15 mouse cellular contexts compared by ENCODE assay signal in genomic region chr1:165396401-165396805, GRCm38 (mm10).
DNase-seq lines count a peak whose midpoint lies in the region; ATAC-seq and TF ChIP-seq lines count a peak whose summit lies in the region.
"Had no signal": no experiment of that assay in that cellular context is flagged by ENCODE, and none has a peak within 500 bp of the region (broad histone marks: within the 10 kb centered on the region; RNA-seq: fewer than 3 reads in every experiment).

No protein-coding gene starts in this region.

- no peak overlapping the region for H3K4me3 ChIP-seq in lung, postnatal 0 days (ENCODE audit: low read depth, low read length)
- H3K4me3 ChIP-seq in lung, adult 2 months (replicated peaks; ENCODE audit: extremely low read depth, low read depth, low read length), result no peak overlapping the region
- peak overlapping the region in 1 of 2 experiments; percentile 44; a peak in 2 of 4 replicates for H3K4me3 ChIP-seq in MEL (ENCODE audit: control insufficient read depth in 1 of 2, insufficient read depth in 1 of 2, low read depth in 2 of 2, low read length in 2 of 2)
- H3K4me3 ChIP-seq in erythroblast, embryonic 14.5 days (replicated peaks), result peak overlapping the region; percentile 36
- H3K4me3 ChIP-seq: embryonic facial prominence, embryonic 15.5 days; hindbrain, embryonic 15.5 days; megakaryocyte, embryonic 14.5 days; myocyte had no signal

- H3K4me1 ChIP-seq in lung, postnatal 0 days (ENCODE audit: insufficient read depth, low read depth, low read length), result no peaks in the 10 kb centered on the region
- H3K4me1 ChIP-seq in lung, adult 2 months (ENCODE audit: control insufficient read depth, insufficient read depth, low read length), result no peaks in the 10 kb centered on the region; the same call in 1 of the 2 replicates
- peaks cover 21 to 24% of the 10 kb centered on the region in 2 experiments for H3K4me1 ChIP-seq in MEL (ENCODE audit: control insufficient read depth in 1 of 2, insufficient read depth in 2 of 2, low read length in 2 of 2)
- peaks cover 45% of the 10 kb centered on the region for H3K4me1 ChIP-seq in erythroblast, embryonic 14.5 days (ENCODE audit: control insufficient read depth)
- H3K4me1 ChIP-seq: embryonic facial prominence, embryonic 15.5 days; hindbrain, embryonic 15.5 days had no signal

- no peak for TF ChIP-seq POLR2A in lung, adult 2 months (IDR thresholded peaks at IDR 0.05; ENCODE audit: borderline replicate concordance, extremely low read depth, low read depth, low read length)
- TF ChIP-seq POLR2A in MEL (IDR thresholded peaks at IDR 0.05; ENCODE audit: control insufficient read depth in 1 of 2, insufficient read depth in 1 of 2, low read depth in 1 of 2, low read length in 2 of 2, poor library complexity in 1 of 2), result no peak

- TF ChIP-seq RAD21 in MEL (IDR thresholded peaks at IDR 0.05; ENCODE audit: low read depth, low read length), result no peak

- 92% methylated on average over 2 of the region's 2 CpGs for WGBS in lung, postnatal 0 days
- 96% methylated on average over 2 of the region's 2 CpGs for WGBS in lung, adult 2 months

- no peaks in the 10 kb centered on the region for H3K36me3 ChIP-seq in lung, postnatal 0 days (ENCODE audit: insufficient read depth, low read length)
- peaks cover 0 to 37% of the 10 kb centered on the region in 2 experiments; a peak in 2 of 4 replicates for H3K36me3 ChIP-seq in MEL (ENCODE audit: control insufficient read depth in 1 of 2, insufficient read depth in 2 of 2, low read length in 2 of 2)
- peaks cover 54% of the 10 kb centered on the region for H3K36me3 ChIP-seq in erythroblast, embryonic 14.5 days (ENCODE audit: control insufficient read depth)

- no peak for ATAC-seq in lung, postnatal 0 days
- ATAC-seq in megakaryocyte progenitor cell, adult 5-6 weeks (replicated peaks; ENCODE audit: poor library complexity), result peak; percentile 66
- ATAC-seq: forebrain, postnatal 0 days had no signal

- no peak overlapping the region for H3K27ac ChIP-seq in lung, postnatal 0 days (ENCODE audit: low read length)
- peak overlapping the region; percentile 99 for H3K27ac ChIP-seq in MEL (ENCODE audit: control insufficient read depth, low read depth, low read length)
- H3K27ac ChIP-seq: embryonic facial prominence, embryonic 15.5 days; hindbrain, embryonic 15.5 days had no signal

- H3K79me2 ChIP-seq in MEL (ENCODE audit: control insufficient read depth, insufficient read depth, low read length, poor library complexity), result no peaks in the 10 kb centered on the region

- no peaks in the 10 kb centered on the region for H3K27me3 ChIP-seq in lung, postnatal 0 days (replicated peaks; ENCODE audit: insufficient read depth, low read length)
- no peaks in the 10 kb centered on the region for H3K27me3 ChIP-seq in MEL (ENCODE audit: control insufficient read depth in 1 of 2, insufficient read depth in 2 of 2, low read length in 2 of 2)
- H3K27me3 ChIP-seq in erythroblast, embryonic 14.5 days (ENCODE audit: control insufficient read depth), result no peaks in the 10 kb centered on the region
- H3K27me3 ChIP-seq: embryonic facial prominence, embryonic 15.5 days; hindbrain, embryonic 15.5 days; megakaryocyte, embryonic 14.5 days had no signal

- TF ChIP-seq EP300 in lung, postnatal 0 days (IDR thresholded peaks at IDR 0.05), result no peak
- peak in 1 of 2 experiments; percentile 50; a peak in 3 of 4 replicates for TF ChIP-seq EP300 in MEL (IDR thresholded peaks at IDR 0.05; ENCODE audit: low read depth in 1 of 2, low read length in 2 of 2)

- H3K4me2 ChIP-seq in lung, postnatal 0 days (replicated peaks; ENCODE audit: low read depth, low read length), result no peak overlapping the region
- H3K4me2 ChIP-seq: embryonic facial prominence, embryonic 15.5 days; hindbrain, embryonic 15.5 days had no signal

- TF ChIP-seq CTCF in lung, postnatal 0 days (IDR thresholded peaks at IDR 0.05), result 0 out of 2 replicates have a peak, but pooled peaks have one; percentile 7
- no peak for TF ChIP-seq CTCF in lung, adult 2 months (IDR thresholded peaks at IDR 0.05; ENCODE audit: insufficient read depth, low read length)
- TF ChIP-seq CTCF in MEL (IDR thresholded peaks at IDR 0.05 in 2 of 3, conservative IDR thresholded peaks at IDR 0.05 in 1 of 3; ENCODE audit: control insufficient read depth in 1 of 3, insufficient read depth in 1 of 3, low read depth in 2 of 3, low read length in 3 of 3, poor library complexity in 1 of 3, severe bottlenecking in 1 of 3), result no peak

- H3K9me3 ChIP-seq in lung, postnatal 0 days (ENCODE audit: low read length), result no peaks in the 10 kb centered on the region
- no peaks in the 10 kb centered on the region for H3K9me3 ChIP-seq in MEL (replicated peaks; ENCODE audit: insufficient read depth, low read length)
- H3K9me3 ChIP-seq in erythroblast, embryonic 14.5 days (ENCODE audit: control insufficient read depth, low read length), result no peaks in the 10 kb centered on the region
- H3K9me3 ChIP-seq: embryonic facial prominence, embryonic 15.5 days; hindbrain, embryonic 15.5 days; megakaryocyte, embryonic 14.5 days had no signal

- no peak overlapping the region for H3K9ac ChIP-seq in lung, postnatal 0 days (replicated peaks; ENCODE audit: low read depth)
- peak overlapping the region; percentile 61 for H3K9ac ChIP-seq in MEL (ENCODE audit: control insufficient read depth, low read depth, low read length, poor library complexity, severe bottlenecking)
- H3K9ac ChIP-seq: embryonic facial prominence, embryonic 15.5 days; forebrain, postnatal 0 days; hindbrain, embryonic 15.5 days had no signal

- DNase-seq in lung, postnatal 0 days (ENCODE audit: low spot score), result peak; percentile 8
- no peak for DNase-seq in lung, adult 2 months
- peak; percentile 76 for DNase-seq in MEL (ENCODE audit: low read depth, low spot score)
- no peak for DNase-seq in left cerebral cortex, adult 9 months (ENCODE audit: low spot score in 2 of 2)
- no peak for DNase-seq in frontal cortex, adult 2 months (ENCODE audit: extremely low spot score in 1 of 2, low spot score in 1 of 2)
- DNase-seq: adrenal gland, postnatal 25 days; cerebellum, adult 11 months; forebrain, postnatal 0 days; kidney, adult 8-10 months had no signal

TF ChIP-seq in MEL, 35 proteins besides CTCF, POLR2A, EP300 and RAD21:
- TF ChIP-seq MEF2A (IDR thresholded peaks at IDR 0.05; ENCODE audit: extremely low read depth, insufficient replicate concordance, low read depth, low read length, poor library complexity, severe bottlenecking), result no peak
- TF ChIP-seq TCF12 (IDR thresholded peaks at IDR 0.05; ENCODE audit: low read depth, low read length), result peak; percentile 57; the same call in 1 of the 2 replicates
- TF ChIP-seq RCOR1 (IDR thresholded peaks at IDR 0.05; ENCODE audit: low read depth, low read length), result peak; percentile 38; the same call in 1 of the 2 replicates
- TF ChIP-seq KAT2A (conservative IDR thresholded peaks at IDR 0.05; ENCODE audit: low read depth, low read length), result no peak
- TF ChIP-seq MAZ (IDR thresholded peaks at IDR 0.05; ENCODE audit: low read depth, low read length), result no peak
- peak; percentile 78 for TF ChIP-seq GATA1 (IDR thresholded peaks at IDR 0.05; ENCODE audit: low read depth, low read length)
- TF ChIP-seq ZNF384 (IDR thresholded peaks at IDR 0.05; ENCODE audit: low read depth, low read length), result no peak
- peak; percentile 28; the same call in 1 of the 2 replicates for TF ChIP-seq TBP (IDR thresholded peaks at IDR 0.05; ENCODE audit: low read depth, low read length)
- no peak for TF ChIP-seq ZKSCAN1 (IDR thresholded peaks at IDR 0.05; ENCODE audit: low read depth, low read length)
- peak; percentile 38; the same call in 1 of the 2 replicates for TF ChIP-seq ETS1 (IDR thresholded peaks at IDR 0.05; ENCODE audit: low read depth, low read length)

Comparison
In these comparisons a context has a peak if more than half of its experiments do, and no peak if none do; other contexts are left out.
1. DNase-seq: peak in lung, postnatal 0 days (single experiment) and MEL (single experiment); none in lung, adult 2 months (single experiment), left cerebral cortex, adult 9 months (0 of 2) and frontal cortex, adult 2 months (0 of 2).